Mouse (Mus musculus) erythroid progenitor cell, adult 5-6 weeks (primary cell): ENCODE measurements around the gene Nxt1. TPM values are rescaled to one million over a fixed set of nuclear protein-coding genes. Genes with fewer than 3 reads are reported as not detected.

Source experiments
- ATAC-seq: replicated peaks from 2 replicates; pipeline ENCODE4 v1.8.0; 2016; ENCODE audit warnings: moderate number of reproducible peaks, mild to moderate bottlenecking, moderate TSS enrichment, inconsistent platforms; ENCODE audit not compliant: poor library complexity, low FRiP score, severe bottlenecking
- total RNA-seq, 2 experiments: library from RNA; stranded (forward) in 1 of 2; stranded (reverse) in 1 of 2; fragments of 150-400 nt in 1 of 2; fragments of 186-747, 209-891 nt in 1 of 2; gene quantifications; 2 replicates each; pipeline versions ENCODE4 v1.2.3 to v1.2.4; 2015 to 2017; ENCODE audit warnings: low replicate concordance in 2 of 2

Gene Nxt1
- total RNA-seq, 2 experiments from 2014 or later: 21.4 to 62.0 TPM

DNA sequence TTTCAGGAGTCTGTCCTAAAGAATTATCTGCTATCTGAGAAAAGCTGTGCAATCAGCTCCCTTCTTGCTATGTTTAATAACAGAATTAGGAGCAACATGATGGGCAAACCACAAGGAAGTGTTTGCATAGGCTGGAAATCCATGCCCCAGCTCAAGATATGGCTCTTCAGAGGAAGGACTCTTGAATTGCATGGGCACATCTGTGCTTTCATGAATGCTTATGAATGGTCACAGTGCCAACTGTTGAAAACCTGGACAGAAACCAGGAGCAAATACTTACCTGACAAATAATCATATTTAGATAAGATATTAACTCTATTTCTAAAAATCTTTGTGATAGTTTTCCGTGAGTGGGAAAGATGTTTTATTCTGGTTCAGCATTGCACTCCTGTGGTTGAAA lies 14.5 kb downstream of the Nxt1 start:
- ATAC-seq: no peak

DNA sequence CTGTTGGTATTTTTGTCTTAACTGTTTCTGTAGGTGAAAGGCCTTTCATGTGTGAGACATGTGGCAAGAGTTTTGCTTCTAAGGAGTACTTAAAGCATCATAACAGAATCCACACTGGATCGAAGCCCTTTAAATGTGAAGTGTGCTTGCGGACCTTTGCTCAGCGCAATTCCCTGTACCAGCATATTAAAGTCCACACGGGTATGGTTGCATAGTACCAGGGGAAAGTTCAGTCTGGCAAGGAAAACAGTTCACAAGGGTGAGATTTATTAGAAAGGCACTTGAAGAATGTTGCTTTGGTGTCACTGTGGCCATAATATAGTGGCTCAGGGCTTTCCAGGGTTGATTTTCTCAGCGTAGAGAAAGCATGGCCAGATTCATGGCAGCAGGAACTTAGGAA lies 15.6 kb downstream of the Nxt1 start:
- ATAC-seq: no peak

DNA sequence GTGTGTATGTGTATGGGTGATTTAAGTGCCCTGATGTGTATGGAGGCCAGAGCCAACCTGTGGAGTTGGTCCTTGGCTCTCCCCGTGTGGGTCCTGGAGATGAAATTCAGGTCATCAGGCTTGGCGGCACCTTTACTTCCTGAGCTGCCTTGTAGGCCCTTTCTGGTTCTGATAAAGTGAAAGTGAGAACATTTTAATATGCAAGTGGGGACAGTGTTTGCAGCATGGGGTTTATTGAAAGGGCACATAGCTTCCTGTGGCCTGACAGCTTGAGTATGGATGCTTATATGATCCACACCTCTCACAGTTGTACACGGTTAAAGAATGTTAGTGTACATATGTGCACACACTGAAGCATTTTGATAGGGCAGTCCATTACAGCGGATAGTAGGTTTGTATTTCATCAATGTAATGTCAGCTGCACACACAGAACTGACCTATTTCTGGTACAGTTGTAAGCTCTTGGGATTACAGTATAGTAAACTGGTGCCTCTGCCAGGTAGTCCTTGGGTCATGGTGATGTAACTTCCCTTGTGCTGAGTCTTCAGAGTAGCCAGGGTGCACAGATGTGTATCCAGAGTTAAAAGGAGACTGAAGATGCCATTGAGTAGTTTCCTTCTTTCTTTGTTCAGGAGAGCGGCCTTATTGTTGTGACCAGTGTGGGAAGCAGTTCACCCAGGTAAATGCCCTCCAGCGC lies 17.2 kb downstream of the Nxt1 start:
- no peak for ATAC-seq

DNA sequence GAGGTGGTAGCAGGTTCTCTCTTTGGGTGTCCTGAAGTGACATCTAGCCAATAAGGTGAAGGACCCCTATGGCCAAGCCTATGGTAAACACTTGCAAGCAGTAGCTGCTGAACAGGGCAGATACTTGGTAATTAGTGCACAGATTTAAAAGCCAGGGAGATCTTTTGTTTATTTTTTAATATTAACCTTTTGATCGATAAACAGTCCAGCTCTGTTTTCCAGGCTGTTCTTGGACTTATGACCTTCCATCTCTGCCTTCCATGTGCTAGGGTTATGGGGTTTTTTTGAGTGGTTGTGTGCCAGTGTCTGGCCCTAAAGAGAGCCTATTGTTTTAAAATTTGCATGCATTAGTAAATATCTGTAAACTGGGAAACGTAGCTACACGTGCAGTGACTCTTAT lies 17.9 kb downstream of the Nxt1 start:
- ATAC-seq: no peak

DNA sequence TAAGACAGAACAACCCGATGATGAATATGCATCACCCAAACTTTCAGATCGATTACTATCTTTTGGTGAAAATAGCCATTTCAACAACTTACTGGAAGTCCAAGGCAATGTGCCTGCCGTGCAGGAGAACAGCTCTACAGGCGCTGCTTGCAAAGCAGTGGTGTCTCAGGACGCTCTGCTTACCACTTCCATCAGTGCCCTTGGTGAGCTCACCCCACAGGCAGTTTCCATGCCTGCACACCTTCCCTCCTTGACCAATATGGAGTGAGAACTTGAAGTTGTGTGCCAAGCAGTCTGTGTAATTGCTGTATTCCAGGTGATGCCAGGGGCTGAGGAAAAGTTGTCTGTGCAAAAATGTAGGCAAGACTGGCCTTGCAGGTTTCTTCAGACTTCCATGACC lies 18.4 kb downstream of the Nxt1 start:
- no peak for ATAC-seq

DNA sequence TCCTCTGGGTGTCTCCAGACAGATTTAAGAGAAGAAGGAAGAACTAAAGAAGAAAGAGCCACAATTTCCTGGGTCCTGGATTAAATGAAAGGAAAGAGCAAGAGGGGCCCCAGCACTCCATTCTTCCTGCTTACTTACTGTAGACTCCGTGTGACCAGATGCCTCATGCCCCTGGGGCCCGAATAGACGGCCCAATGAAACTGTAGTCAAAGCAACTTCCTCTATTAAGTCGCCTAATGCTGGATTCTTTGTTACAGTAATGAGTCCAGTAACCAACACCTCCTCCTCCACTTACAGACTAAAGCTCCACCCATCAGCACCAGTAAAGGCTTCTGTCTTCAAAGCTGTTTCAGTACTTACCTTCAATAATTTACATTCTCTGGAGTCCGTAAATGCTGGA lies 26.2 kb downstream of the Nxt1 start:
- ATAC-seq: no peak

DNA sequence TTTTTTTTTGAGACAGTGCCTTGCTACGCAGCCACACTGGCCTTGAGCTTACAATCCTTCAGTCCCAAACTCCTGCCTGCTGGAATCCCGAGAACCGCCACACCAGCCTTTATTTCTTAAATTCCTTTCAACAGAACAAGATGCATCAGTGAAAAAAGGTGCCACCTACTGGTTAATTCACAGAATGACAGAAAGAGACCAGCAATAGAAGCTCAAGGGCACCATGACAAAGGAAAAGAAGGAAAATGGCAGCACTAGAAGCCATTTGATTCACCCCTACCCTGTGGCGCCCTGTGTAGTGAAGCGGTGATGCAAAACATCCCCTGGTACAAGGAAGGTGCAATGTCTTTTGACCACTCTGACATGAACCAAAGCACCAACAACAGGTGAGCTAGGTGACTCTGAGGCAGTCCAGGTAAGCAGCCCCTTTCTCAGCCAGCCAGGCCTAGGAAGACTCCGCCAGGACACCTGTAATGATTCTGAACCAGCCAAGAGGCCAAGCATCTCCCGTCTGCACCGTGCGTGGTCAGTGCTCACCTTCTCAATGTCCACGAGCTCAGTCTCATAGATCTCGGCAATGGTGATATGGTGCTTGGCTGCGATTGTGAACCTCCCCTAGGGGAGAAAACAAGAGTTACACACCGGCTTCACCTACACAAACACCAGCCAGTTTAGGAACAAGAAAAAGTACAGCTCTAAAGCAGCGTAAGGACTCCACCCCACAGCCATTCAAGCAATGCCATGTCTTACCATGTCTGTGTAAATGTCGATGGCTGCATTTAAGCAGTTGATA lies 34.2 kb downstream of the Nxt1 start:
- ATAC-seq: no peak; the same call in 1 of the 2 replicates

DNA sequence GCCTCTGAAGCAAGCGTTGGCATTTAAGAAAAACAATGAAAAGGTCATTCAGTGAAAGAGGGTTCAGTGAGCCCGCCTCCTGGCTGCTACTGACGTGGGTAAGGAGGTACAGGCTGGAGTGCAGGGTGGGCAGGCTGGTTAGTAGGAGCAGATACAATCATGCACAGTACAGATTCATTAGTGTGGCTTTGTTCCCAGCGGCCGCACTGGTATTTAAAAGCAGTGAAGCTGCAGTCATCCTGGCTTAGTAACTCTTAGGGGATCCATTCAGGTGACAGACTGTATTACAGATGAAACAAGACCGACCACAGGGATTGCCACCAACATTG lies 34.8 kb downstream of the Nxt1 start:
- no peak for ATAC-seq

DNA sequence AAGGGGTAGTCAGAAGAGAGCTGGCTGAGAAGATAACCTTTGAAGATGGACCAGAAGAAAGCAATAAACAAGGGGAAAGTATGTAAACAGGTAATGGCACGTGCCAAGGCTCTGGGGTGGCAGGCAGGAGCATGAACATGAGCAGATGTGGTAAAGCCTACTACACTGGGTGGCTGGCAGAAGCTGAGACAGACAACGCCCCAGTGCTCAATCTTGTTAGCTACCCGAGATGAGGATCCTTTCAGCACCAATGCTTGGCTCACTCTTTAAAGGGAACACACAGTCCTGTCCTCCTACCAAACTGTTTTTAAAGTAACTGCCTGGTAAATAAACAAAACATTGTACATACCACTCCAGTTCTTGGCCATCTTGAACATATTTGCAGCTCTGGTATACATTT lies 39.9 kb downstream of the Nxt1 start:
- ATAC-seq: no peak

DNA sequence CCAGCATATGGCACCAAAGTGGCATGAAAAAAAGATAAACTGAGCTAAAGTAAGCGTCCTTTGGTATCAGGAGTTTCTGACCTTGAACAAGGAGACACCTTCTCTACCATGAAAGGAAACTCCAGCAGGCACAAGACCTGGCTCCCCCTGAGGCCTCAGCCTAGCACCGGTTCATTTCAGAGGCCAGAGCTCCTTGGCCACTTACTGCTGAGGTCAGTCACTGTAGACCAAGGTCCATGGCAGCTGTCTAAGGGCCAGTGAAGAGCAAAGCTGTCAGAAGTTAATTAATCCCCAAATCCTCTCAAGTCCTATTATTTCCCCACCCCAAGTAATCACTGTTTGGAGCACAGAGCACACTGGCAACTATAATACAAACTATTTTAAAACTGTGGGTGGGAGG lies 44.7 kb downstream of the Nxt1 start:
- no peak for ATAC-seq

DNA sequence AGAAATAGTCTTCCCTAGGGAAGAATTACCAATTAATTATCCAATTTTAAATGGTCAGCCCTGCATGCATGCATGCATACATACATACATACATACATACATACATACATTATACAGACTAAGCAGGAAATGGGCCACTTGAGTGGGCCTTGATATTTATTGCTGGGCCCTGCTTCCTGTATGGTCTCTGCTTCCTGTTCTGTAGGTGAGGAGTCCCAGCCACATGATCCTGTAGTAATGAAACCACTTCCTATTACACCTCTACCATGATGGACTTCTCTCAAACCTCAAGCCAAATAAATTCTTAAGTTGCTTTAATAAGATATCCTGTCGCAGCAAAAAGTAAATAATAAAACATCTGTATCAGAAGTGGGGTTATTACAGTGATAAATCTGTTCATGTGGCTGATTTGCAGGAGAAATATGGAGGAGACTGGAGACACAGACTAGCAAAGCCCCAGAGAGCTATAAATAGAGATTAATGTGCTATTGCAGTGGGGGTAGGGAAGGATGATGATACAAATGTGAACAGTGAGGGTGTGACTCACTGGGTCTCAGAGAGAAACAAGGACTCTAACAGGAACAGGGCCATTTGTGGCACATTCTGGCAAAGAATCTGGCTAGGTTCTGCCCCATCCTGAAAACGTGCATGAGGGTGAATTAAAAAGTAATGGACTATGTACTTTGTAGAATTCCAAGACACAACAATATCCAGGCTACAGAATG lies 47.0 kb downstream of the Nxt1 start:
- no peak for ATAC-seq

Other genes starting within 250 kb of the Nxt1 start
- gene Cd93, start 229.0 kb upstream of the Nxt1 start, total RNA-seq (2015; ENCODE audit: low replicate concordance): 11.2 and 12.2 TPM in 2 replicates
- 8.0 and 9.9 TPM in 2 replicates for gene Cd93, start 229.0 kb upstream of the Nxt1 start, total RNA-seq (2017; ENCODE audit: low replicate concordance)
- gene Gzf1, start 8.4 kb downstream of the Nxt1 start, total RNA-seq (2015; ENCODE audit: low replicate concordance): 3.6 and 9.6 TPM in 2 replicates
- 7.1 and 11.0 TPM in 2 replicates for gene Gzf1, start 8.4 kb downstream of the Nxt1 start, total RNA-seq (2017; ENCODE audit: low replicate concordance)
- gene Napb, start 59.9 kb downstream of the Nxt1 start, total RNA-seq (2015; ENCODE audit: low replicate concordance): 0.72 TPM in 1 of 2 replicates, not detected in the other
- not detected in 2 replicates for gene Napb, start 59.9 kb downstream of the Nxt1 start, total RNA-seq (2017; ENCODE audit: low replicate concordance)
- gene Cstl1, start 77.8 kb downstream of the Nxt1 start, total RNA-seq (2015; ENCODE audit: low replicate concordance): not detected in 2 replicates
- not detected in 2 replicates for gene Cstl1, start 77.8 kb downstream of the Nxt1 start, total RNA-seq (2017; ENCODE audit: low replicate concordance)
- not detected in 2 replicates for gene Cst11, start 98.9 kb downstream of the Nxt1 start, total RNA-seq (2015; ENCODE audit: low replicate concordance)
- not detected in 2 replicates for gene Cst11, start 98.9 kb downstream of the Nxt1 start, total RNA-seq (2017; ENCODE audit: low replicate concordance)
- gene 8030411F24Rik, start 109.4 kb downstream of the Nxt1 start, total RNA-seq (2015; ENCODE audit: low replicate concordance): not detected in 2 replicates
- not detected in 2 replicates for gene 8030411F24Rik, start 109.4 kb downstream of the Nxt1 start, total RNA-seq (2017; ENCODE audit: low replicate concordance)
- not detected in 2 replicates for gene Cst12, start 116.8 kb downstream of the Nxt1 start, total RNA-seq (2015; ENCODE audit: low replicate concordance)
- gene Cst12, start 116.8 kb downstream of the Nxt1 start, total RNA-seq (2017; ENCODE audit: low replicate concordance): not detected in 2 replicates
- gene Cst8, start 126.2 kb downstream of the Nxt1 start, total RNA-seq (2015; ENCODE audit: low replicate concordance): not detected in 2 replicates
- not detected in 2 replicates for gene Cst8, start 126.2 kb downstream of the Nxt1 start, total RNA-seq (2017; ENCODE audit: low replicate concordance)
- gene Cst13, start 147.5 kb downstream of the Nxt1 start, total RNA-seq (2015; ENCODE audit: low replicate concordance): not detected in 2 replicates
- not detected in 2 replicates for gene Cst13, start 147.5 kb downstream of the Nxt1 start, total RNA-seq (2017; ENCODE audit: low replicate concordance)
- gene Cst9, start 162.5 kb downstream of the Nxt1 start, total RNA-seq (2015; ENCODE audit: low replicate concordance): not detected in 2 replicates
- gene Cst9, start 162.5 kb downstream of the Nxt1 start, total RNA-seq (2017; ENCODE audit: low replicate concordance): not detected in 2 replicates
- not detected in 2 replicates for gene 9230104L09Rik, start 192.4 kb downstream of the Nxt1 start, total RNA-seq (2015; ENCODE audit: low replicate concordance)
- gene 9230104L09Rik, start 192.4 kb downstream of the Nxt1 start, total RNA-seq (2017; ENCODE audit: low replicate concordance): not detected in 2 replicates
- gene Cst3, start 203.1 kb downstream of the Nxt1 start, total RNA-seq (2015; ENCODE audit: low replicate concordance): 130 and 133 TPM in 2 replicates
- 37.9 and 71.9 TPM in 2 replicates for gene Cst3, start 203.1 kb downstream of the Nxt1 start, total RNA-seq (2017; ENCODE audit: low replicate concordance)